Mouse (Mus musculus): Measurements from ENCODE around the gene Amn.

DNA sequence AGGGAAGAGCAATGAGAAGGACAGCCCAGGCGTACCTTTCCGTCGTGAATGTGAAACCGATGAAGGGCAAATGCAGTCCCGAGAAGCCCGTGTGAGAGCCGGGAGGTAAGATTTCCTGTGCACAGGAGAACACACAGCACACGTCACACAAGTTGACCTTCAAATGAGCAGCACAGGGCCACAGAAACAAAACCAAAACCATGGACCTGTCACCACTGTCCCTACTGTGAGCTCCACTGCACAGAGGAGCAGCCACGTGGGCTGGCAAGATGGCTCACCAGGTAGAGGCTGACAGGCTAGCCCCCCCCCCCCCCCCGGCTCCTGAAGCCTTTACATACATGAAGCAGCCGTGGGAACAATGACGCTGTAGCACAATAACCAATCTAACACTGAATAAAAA lies 54.1 kb downstream of the Amn start:
- TF ChIP-seq CTCF (IDR thresholded peaks at IDR 0.05; ENCODE audit: low read depth, low read length) = no peak
- no peak for TF ChIP-seq POLR2A (IDR thresholded peaks at IDR 0.05; ENCODE audit: extremely low read depth, insufficient read depth, low read length)
